Mouse (Mus musculus) ES-Bruce4 (cell line): ENCODE results near the gene Lpar3.

Source experiments
- CTCF ChIP-seq: IDR thresholded peaks from one replicate; pipeline ENCODE4 v1.8.1; 2011; ENCODE audit warnings: low read depth, low read length
- POLR2A ChIP-seq: IDR thresholded peaks from one replicate; pipeline ENCODE4 v1.8.1; 2011; ENCODE audit warnings: low read length; ENCODE audit not compliant: insufficient read depth

GRCm38 (mm10) chr3:146207440-146207839, 13.3 kb upstream of the Lpar3 start:
- no peak for TF ChIP-seq POLR2A
- no peak for TF ChIP-seq CTCF
